Mouse (Mus musculus): ENCODE results near the gene BC051665.

DNA sequence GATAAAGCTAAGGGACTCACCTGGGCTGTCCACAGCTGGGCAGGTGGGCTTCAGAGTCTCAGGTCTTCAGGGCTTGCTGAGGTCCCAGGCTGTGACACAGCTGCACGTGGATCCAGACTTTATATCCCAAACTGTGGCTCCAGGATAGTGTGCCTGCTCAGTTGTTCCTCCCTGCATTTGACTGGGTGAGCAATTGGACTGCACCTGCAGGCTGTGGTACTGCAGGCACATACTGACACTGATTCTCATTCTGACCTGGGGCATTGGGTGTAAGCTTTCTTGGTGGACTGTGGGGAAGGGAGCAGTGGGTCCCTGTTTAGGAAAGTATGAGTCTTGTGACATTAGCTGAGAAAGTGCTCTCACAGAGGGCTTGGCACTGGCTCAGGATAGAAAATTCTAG lies 16.6 kb upstream of the BC051665 start, which contains the start of gene Ctsll3:
- TF ChIP-seq POLR2A (IDR thresholded peaks at IDR 0.05; ENCODE audit: borderline replicate concordance, control insufficient read depth, low read depth, low read length) = no peak
- TF ChIP-seq CTCF (IDR thresholded peaks at IDR 0.05; ENCODE audit: control insufficient read depth, insufficient read depth, low read length) = no peak
